Mouse (Mus musculus) cortical plate, adult 2 months (tissue): ENCODE data around the gene Cplane1.

Experiments used
- CTCF ChIP-seq: fragments of 200-500 bp; IDR thresholded peaks from 2 replicates; pipeline ENCODE4 v1.5.1; 2011; ENCODE audit warnings: mild to moderate bottlenecking, control low read depth, low read length; ENCODE audit not compliant: insufficient read depth; ENCODE audit errors: extremely low read depth
- POLR2A ChIP-seq: fragments of 200-500 bp; IDR thresholded peaks from 2 replicates; pipeline ENCODE4 v1.6.1; 2011; ENCODE audit warnings: mild to moderate bottlenecking, low read length, control low read depth; ENCODE audit not compliant: insufficient read depth; ENCODE audit errors: extremely low read depth

DNA sequence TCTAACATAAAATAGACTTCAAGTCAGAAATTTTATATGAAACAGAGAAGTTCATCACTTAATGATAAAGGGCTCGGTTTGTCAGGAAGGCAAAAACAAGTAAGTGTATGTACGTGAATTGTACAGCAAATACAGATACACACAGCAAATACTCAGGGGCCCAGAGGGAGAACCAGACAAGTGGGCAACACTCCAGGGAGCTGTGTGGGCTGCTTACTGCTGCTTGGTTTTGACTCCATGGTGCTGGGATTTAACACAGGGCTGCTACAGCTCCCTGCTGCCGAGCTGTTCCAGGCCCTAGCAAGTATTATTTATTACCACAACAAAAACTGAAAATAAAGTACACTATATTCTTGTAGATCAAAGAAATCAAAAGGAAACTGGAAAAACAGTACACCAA is 98.3 kb downstream of the Cplane1 start:
- TF ChIP-seq CTCF (no peak), POLR2A (no peak)
